Mouse (Mus musculus): ENCODE measurements around the gene Hdac6. TPM values are rescaled to one million over a fixed set of nuclear protein-coding genes. Genes with fewer than 3 reads are reported as not detected.

The Hdac6 gene
- 1 to 10 TPM; 7.9 to 9.6 TPM for total RNA-seq (2021)
- polyA plus RNA-seq (2012; rRNA removed), result 14.8 and 19.8 TPM in 2 replicates
- long read RNA-seq, full-length matches to known transcripts, result 5 of 9 reads
- long read RNA-seq, partial matches to known transcripts, result 2 of 9 reads
- long read RNA-seq, other reads (novel, unspliced or antisense), result 2 of 9 reads

- Histone ChIP-seq H3K27me3 (ENCODE audit: control insufficient read depth, insufficient read depth, low read length) (no peaks in the 10 kb centered on the region), H3K4me3 (peak within 1 kb of the TSS; percentile 58), H3K27ac (peak within 1 kb of the TSS; percentile 55), H3K36me3 (ENCODE audit: control insufficient read depth, insufficient read depth, low read length) (no peaks in the 10 kb centered on the region), H3K9ac (ENCODE audit: low read depth, low read length) (peak within 1 kb of the TSS; percentile 59), H3K4me1 (ENCODE audit: control insufficient read depth, insufficient read depth, low read length) (no peaks in the 10 kb centered on the region), H3K79me2 (replicated peaks; ENCODE audit: control insufficient read depth, insufficient read depth, low read length) (no peaks in the 10 kb centered on the region)
- intact Hi-C loops (cut with DNase I), result loop anchor here (5.0 kb wide), 1 partner anchor 95 kb away; no protein-coding TSS in a partner anchor
- DNase-seq, result peak in 1 of 2 experiments; percentile 2
- 23% methylated on average over 36 of the region's 37 CpGs for WGBS
- peak; percentile 46; the same call in 1 of the 2 replicates for TF ChIP-seq POLR2A (IDR thresholded peaks at IDR 0.05; ENCODE audit: insufficient read depth, low read depth, low read length)
- no peak for TF ChIP-seq CTCF (IDR thresholded peaks at IDR 0.05)
- TF ChIP-seq EP300 (IDR thresholded peaks at IDR 0.05; ENCODE audit: insufficient read depth, low read depth, low read length), result no peak
Measured at GRCm38 (mm10) chrX:7947108-7947899, at the start of gene Hdac6. Hdac6 (minus strand) TSS chrX:7947889.

DNA sequence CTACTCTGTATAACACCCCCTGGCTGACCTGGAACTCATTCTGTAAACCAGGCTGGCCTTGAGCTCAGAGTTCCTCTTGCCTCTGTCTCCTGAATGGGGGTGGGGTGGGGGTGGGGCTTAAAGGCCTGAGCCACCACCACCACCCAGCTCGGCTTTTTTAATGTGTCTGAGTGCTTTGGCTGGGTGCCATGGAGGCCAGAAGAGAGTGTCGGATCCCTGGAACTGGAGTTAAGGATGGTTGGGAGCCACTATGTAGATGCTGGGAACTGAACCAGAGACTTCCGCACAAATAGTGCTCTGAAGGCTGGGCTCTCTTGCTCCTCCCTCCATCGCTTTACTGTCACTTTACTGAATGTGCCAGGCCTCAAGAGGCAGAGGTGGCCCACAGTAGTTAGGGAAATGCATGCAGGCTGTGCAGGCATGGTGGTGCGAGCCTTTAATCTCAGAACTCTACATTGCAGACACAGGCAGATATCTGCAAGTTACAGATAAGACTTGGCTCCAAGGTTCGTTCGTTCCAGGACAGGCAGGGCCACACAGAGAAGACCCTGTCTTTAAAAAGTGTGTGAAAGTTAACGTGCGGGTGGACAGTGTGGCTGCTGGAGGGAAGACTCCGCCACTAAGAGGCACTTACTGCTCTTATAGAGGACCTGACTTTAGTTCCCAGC, 45.5 kb upstream of the Hdac6 start:
- H3K27me3 ChIP-seq (ENCODE audit: control insufficient read depth, insufficient read depth, low read length), result no peaks in the 10 kb centered on the region
- no peak for TF ChIP-seq CTCF (IDR thresholded peaks at IDR 0.05)
- TF ChIP-seq EP300 (IDR thresholded peaks at IDR 0.05; ENCODE audit: insufficient read depth, low read depth, low read length), result no peak
- TF ChIP-seq POLR2A (IDR thresholded peaks at IDR 0.05; ENCODE audit: insufficient read depth, low read depth, low read length), result no peak
- no peak overlapping the region for H3K9ac ChIP-seq (ENCODE audit: low read depth, low read length)
- no peak overlapping the region for H3K4me3 ChIP-seq
- WGBS, result 49% methylated on average over 10 of the region's 10 CpGs
- no peak for DNase-seq
- no peak overlapping the region for H3K27ac ChIP-seq
- no peaks in the 10 kb centered on the region for H3K79me2 ChIP-seq (replicated peaks; ENCODE audit: control insufficient read depth, insufficient read depth, low read length)
- no peaks in the 10 kb centered on the region for H3K36me3 ChIP-seq (ENCODE audit: control insufficient read depth, insufficient read depth, low read length)
- intact Hi-C loops (cut with DNase I), result no loop called here
- H3K4me1 ChIP-seq (ENCODE audit: control insufficient read depth, insufficient read depth, low read length), result no peaks in the 10 kb centered on the region

- WGBS, result 63% methylated on average over 8 of the region's 8 CpGs
- H3K27me3 ChIP-seq (ENCODE audit: control insufficient read depth, insufficient read depth, low read length), result no peaks in the 10 kb centered on the region
- intact Hi-C loops (cut with DNase I), result no loop called here
Measured at GRCm38 (mm10) chrX:7992379-7993067, 44.8 kb upstream of the Hdac6 start.

GRCm38 (mm10) chrX:7981368-7981767, 33.7 kb upstream of the Hdac6 start:
- Histone ChIP-seq H3K27ac (no peak overlapping the region), H3K4me3 (no peak overlapping the region), H3K27me3 (ENCODE audit: control insufficient read depth, insufficient read depth, low read length) (no peaks in the 10 kb centered on the region), H3K36me3 (ENCODE audit: control insufficient read depth, insufficient read depth, low read length) (no peaks in the 10 kb centered on the region), H3K79me2 (replicated peaks; ENCODE audit: control insufficient read depth, insufficient read depth, low read length) (no peaks in the 10 kb centered on the region), H3K4me1 (ENCODE audit: control insufficient read depth, insufficient read depth, low read length) (no peaks in the 10 kb centered on the region), H3K9ac (ENCODE audit: low read depth, low read length) (no peak overlapping the region)
- intact Hi-C loops (cut with DNase I), result no loop called here
- TF ChIP-seq POLR2A (IDR thresholded peaks at IDR 0.05; ENCODE audit: insufficient read depth, low read depth, low read length), result no peak
- TF ChIP-seq EP300 (IDR thresholded peaks at IDR 0.05; ENCODE audit: insufficient read depth, low read depth, low read length), result no peak
- TF ChIP-seq CTCF (IDR thresholded peaks at IDR 0.05), result no peak
- no peak for DNase-seq
- WGBS, result 78% methylated on average over 7 of the region's 7 CpGs

More at GRCm38 (mm10) chrX:7992379-7993067, 44.8 kb upstream of the Hdac6 start:
- no peaks in the 10 kb centered on the region for H3K36me3 ChIP-seq (ENCODE audit: control insufficient read depth, insufficient read depth, low read length)
- TF ChIP-seq EP300 (IDR thresholded peaks at IDR 0.05; ENCODE audit: insufficient read depth, low read depth, low read length) (no peak), POLR2A (IDR thresholded peaks at IDR 0.05; ENCODE audit: insufficient read depth, low read depth, low read length) (no peak), CTCF (IDR thresholded peaks at IDR 0.05) (no peak)
- H3K4me3 ChIP-seq, result no peak overlapping the region
- no peak for DNase-seq
- H3K79me2 ChIP-seq (replicated peaks; ENCODE audit: control insufficient read depth, insufficient read depth, low read length), result no peaks in the 10 kb centered on the region
- H3K4me1 ChIP-seq (ENCODE audit: control insufficient read depth, insufficient read depth, low read length), result no peaks in the 10 kb centered on the region
- H3K27ac ChIP-seq, result no peak overlapping the region
- no peak overlapping the region for H3K9ac ChIP-seq (ENCODE audit: low read depth, low read length)

- H3K27me3 ChIP-seq (ENCODE audit: control insufficient read depth, insufficient read depth, low read length), result no peaks in the 10 kb centered on the region
- WGBS, result 88% methylated on average over 11 of the region's 11 CpGs
- H3K79me2 ChIP-seq (replicated peaks; ENCODE audit: control insufficient read depth, insufficient read depth, low read length), result no peaks in the 10 kb centered on the region
- H3K36me3 ChIP-seq (ENCODE audit: control insufficient read depth, insufficient read depth, low read length), result no peaks in the 10 kb centered on the region
- no peak within 1 kb of the TSS for H3K9ac ChIP-seq (ENCODE audit: low read depth, low read length)
- no peak within 1 kb of the TSS for H3K4me3 ChIP-seq
- intact Hi-C loops (cut with DNase I), result no loop called here
- TF ChIP-seq CTCF (IDR thresholded peaks at IDR 0.05) (no peak), EP300 (IDR thresholded peaks at IDR 0.05; ENCODE audit: insufficient read depth, low read depth, low read length) (no peak), POLR2A (IDR thresholded peaks at IDR 0.05; ENCODE audit: insufficient read depth, low read depth, low read length) (no peak)
- H3K27ac ChIP-seq, result no peak within 1 kb of the TSS
- DNase-seq, result no peak
- no peaks in the 10 kb centered on the region for H3K4me1 ChIP-seq (ENCODE audit: control insufficient read depth, insufficient read depth, low read length)
Measured at GRCm38 (mm10) chrX:7977892-7978291, 30.2 kb upstream of the Hdac6 start, which contains the start of gene Gata1. Gata1 (minus strand) TSS chrX:7978071.
